Mouse (Mus musculus): ENCODE data around the gene Axin1.
"Not testable (repeated sequence)": the region's sequence is repeated elsewhere in the genome, so short reads cannot be mapped to it uniquely, and the experiment has no call there.

Axin1 gene

GRCm38 (mm10) chr17:26188091-26188805, 49.8 kb downstream of the Axin1 start:
- in situ Hi-C loops (cut with MseI, MboI), result no loop called here

GRCm38 (mm10) chr17:26191486-26191885, 53.0 kb downstream of the Axin1 start:
- in situ Hi-C loops (cut with MseI, MboI), result not testable (repeated sequence)

- in situ Hi-C loops (cut with MseI, MboI), result no loop called here
These were observed 54.1 kb downstream of the Axin1 start for GRCm38 (mm10) chr17:26192481-26193190.

- in situ Hi-C loops (cut with MseI, MboI), result no loop called here
These were observed 60.4 kb downstream of the Axin1 start, which contains the start of gene Pdia2 for GRCm38 (mm10) chr17:26198892-26199291. TSS of gene Pdia2 (minus strand) at chr17:26199087.

DNA sequence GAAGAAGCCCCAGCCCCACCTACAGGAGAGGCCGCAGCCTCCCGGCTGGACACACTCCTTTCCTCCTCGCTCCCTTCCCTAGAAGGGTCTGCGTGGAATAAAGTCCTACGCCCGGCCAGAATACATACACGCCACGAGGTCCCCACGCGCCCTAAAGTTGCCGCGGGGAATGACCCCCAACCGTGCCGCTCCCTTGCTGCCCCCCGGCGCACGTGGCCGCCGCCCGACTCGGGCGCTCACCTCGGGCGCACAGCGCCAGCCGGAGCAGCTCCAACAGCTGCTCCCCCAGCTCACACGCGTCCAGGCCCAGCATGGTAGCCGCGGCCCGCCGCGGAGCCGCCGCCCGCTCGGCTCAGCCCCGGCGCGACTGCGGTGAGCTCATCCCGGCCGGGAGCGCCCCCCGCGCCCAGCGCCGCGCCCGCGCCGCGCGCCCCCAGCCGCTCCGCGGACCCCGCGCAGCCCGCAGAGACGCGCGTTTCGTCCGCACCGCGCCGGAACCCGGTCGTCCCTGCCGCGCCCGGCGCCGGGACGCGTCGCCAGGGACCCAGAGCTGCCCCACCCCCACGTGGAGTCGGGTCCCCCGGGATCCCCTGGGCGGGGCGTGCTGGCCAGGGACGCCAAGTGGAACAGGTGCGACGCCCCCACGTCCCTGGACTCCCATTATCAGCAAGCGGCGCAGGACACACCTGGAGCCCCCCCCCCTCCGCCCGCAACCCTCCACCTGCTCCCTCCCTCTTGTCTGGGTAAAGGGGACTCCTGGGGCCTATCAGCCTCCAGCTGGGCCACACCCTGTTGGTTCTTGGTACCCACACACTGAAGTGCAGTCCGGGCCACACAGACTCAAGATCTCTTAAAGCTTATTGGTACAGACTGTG, 62.6 kb downstream of the Axin1 start:
- in situ Hi-C loops (cut with MseI, MboI), result no loop called here

- in situ Hi-C loops (cut with MseI, MboI), result no loop called here
These were observed 63.5 kb downstream of the Axin1 start for GRCm38 (mm10) chr17:26201998-26202397.

DNA sequence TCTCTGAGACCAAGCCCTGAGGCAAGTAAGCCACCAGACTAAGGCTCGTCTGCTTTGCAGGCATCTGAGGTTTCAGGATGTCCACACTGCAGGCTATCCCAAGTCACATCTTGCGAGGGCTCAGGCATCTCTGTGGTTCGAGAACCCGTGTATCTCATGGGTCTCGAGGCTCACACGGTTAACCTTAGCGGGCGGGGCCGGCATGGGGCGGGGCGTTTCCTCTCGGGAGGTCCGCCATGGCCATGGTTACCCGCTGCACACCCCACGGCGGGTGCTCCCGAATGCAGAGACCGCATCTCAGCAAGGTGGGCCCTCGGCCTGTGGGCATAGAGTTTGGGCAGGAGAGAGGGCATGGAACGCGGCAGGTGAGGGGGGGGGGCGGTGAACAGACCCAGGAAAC, 64.2 kb downstream of the Axin1 start, which contains the start of gene Rgs11:
Gene Rgs11, plus strand, starts transcription at position 215 of the 400 bp plus-strand sequence.
- in situ Hi-C loops (cut with MseI, MboI), result no loop called here

DNA sequence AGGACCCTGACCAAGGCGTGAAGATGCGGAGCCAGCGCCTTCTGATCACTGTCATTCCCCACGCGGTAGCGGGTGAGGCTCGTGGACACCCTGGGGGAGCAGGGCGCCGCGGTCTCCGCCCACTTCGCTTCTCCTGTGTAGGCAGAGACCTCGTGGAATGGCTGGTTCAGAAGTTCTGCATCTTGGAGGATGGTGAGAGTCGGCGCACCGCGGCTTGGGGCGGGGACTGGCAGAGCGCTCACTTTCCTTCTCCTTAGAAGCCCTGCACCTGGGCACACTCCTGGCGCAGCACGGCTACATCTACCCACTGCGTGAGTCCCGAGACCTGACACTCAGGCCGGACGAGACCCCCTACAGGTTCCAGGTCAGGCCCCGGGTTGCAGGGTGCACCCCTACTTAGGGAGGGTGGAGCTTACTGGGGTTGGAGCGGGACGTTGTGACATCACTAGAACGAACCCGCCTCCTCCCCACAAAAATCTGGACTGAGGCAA, 64.9 kb downstream of the Axin1 start:
- in situ Hi-C loops (cut with MseI, MboI), result no loop called here

DNA sequence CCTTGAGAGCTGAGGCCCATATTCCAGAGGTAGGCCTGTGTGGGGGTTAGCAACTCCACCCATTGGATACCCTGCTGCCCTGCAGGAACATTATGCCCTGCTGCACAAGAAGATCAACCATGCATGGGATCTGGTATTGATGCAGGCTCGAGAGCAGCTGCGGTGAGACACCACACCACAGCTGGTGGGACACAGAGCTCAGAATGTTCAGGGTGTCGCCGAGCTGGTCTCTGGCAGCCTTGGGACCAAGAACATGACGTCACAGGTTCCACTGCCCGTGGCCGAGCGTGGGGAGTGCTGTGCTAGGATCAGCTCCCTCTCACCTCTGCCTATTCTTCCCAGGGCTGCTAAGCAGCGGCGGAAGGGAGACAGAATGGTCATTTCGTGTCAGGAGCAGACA, 66.3 kb downstream of the Axin1 start:
- in situ Hi-C loops (cut with MseI, MboI), result no loop called here

GRCm38 (mm10) chr17:26206392-26206791, 67.9 kb downstream of the Axin1 start:
- in situ Hi-C loops (cut with MseI, MboI), result no loop called here

DNA sequence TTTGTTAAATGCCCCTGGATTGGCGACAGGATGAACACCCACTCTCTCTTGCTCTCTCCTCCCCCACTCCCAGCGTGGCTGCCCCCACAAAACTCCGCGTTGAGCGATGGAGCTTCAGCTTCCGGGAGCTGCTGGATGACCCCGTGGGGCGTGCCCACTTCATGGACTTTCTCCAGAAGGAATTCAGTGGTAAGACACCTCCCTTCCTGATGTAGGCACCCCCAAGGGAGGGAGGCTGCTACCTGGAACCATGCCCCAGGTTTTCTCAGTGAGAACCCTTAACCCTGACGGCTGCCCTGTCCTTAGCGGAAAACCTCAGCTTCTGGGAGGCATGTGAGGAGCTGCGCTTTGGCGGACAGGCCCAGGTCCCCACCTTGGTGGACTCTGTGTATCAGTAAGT, 69.2 kb downstream of the Axin1 start, which contains the start of gene Arhgdig:
Gene Arhgdig, minus strand, starts transcription at position 101 of the 400 bp plus-strand sequence.
- in situ Hi-C loops (cut with MseI, MboI), result no loop called here

DNA sequence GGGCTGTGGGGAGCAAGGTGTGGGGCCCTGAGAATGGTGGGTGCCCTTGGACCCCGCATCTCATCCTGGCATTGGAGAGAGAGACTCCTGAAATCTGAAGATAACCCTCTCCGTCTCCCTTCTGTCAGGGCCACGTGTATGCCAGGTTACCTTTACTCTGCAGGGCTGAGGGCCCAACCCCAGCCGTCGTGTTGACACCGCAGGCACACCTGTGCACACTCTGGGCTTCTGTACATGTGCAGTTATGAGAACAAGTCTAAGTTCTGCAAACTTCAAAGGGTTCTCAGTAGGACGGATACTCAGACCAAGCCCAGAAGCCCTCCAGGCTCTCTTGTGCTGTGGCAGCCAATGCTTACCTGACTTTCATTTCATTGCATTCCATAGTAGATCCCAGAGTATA, 73.8 kb downstream of the Axin1 start:
- in situ Hi-C loops (cut with MseI, MboI), result no loop called here

DNA sequence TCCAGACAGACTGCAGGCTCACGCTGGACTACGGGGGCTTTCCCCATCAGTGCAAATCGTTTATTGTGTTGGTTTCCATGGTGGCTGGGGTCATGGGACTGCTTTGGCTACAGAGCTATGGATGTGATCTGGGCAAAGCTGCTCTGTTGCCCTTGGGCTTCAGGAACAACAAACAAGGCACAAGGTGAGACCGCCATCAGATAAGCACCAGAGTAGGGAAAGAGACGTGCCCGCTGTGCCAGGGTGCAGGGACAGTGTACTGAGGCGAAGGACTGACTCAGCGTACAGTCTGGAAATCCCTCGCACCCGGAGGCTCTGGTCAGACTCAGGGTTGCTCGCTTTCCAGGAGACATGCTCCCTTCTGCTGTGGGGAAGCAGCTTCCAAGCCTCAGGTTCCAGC, 74.2 kb downstream of the Axin1 start:
- in situ Hi-C loops (cut with MseI, MboI), result no loop called here

GRCm38 (mm10) chr17:26221508-26221907, 83.0 kb downstream of the Axin1 start:
- in situ Hi-C loops (cut with MseI, MboI), result no loop called here

DNA sequence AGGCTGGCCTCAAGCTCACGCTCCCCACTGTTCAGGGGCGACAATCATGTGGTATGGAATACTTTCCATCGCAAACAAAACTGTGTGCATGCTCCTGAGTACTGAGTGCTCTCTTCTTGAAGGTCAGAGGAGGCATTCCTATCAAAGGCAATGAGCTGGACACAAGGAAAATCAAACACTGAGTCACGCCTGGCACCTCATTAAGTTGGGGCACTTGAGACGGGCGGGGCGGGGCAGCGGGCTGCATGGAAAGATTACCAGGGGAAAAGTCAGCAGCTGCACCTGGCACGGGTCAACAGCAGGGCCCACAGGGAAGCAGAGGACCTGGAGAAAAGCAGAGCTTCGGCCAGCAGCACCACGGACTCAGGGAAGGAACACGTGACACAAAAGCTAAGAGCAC, 86.7 kb downstream of the Axin1 start:
- in situ Hi-C loops (cut with MseI, MboI), result no loop called here

GRCm38 (mm10) chr17:26229776-26230175, 91.3 kb downstream of the Axin1 start:
- in situ Hi-C loops (cut with MseI, MboI), result no loop called here

DNA sequence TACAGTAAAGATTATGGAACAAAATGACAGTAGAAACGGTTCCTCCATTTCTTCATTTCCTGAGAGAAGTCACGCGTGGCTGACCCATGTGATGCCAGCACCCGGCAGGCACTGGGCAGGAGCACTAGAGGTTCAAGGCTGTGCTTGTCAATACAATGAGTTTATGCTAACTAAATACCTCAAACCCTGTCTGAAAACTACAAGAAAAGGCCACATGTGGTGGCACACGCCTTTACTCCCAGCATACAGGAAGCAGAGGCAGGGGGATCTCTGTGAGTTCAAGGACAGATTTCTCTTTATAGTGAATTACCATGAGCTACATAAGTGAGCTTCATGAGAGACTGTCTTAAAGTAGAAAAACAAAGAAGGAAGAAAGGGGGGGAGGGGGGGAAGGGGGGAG, 92.7 kb downstream of the Axin1 start:
- in situ Hi-C loops (cut with MseI, MboI), result no loop called here

GRCm38 (mm10) chr17:26232863-26233262, 94.4 kb downstream of the Axin1 start:
- in situ Hi-C loops (cut with MseI, MboI), result no loop called here

DNA sequence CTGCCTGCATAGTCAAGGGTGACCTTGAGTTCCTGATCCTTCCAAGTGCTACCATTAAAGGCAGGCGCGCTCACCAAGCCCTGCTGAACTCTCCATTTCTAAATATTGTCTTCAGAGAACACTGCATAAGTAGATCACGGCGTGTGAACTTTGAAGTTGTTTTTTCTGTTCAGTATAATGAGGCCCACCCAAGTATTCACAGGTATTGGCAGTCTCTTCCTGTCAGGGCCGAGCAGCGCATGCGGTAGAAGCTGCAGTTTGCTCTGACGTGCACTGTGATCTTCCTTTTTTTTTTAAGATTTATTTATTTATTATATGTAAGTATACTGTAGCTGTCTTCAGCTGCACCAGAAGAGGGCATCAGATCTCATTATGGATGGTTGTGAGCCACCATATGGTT, 95.9 kb downstream of the Axin1 start:
- in situ Hi-C loops (cut with MseI, MboI), result no loop called here

DNA sequence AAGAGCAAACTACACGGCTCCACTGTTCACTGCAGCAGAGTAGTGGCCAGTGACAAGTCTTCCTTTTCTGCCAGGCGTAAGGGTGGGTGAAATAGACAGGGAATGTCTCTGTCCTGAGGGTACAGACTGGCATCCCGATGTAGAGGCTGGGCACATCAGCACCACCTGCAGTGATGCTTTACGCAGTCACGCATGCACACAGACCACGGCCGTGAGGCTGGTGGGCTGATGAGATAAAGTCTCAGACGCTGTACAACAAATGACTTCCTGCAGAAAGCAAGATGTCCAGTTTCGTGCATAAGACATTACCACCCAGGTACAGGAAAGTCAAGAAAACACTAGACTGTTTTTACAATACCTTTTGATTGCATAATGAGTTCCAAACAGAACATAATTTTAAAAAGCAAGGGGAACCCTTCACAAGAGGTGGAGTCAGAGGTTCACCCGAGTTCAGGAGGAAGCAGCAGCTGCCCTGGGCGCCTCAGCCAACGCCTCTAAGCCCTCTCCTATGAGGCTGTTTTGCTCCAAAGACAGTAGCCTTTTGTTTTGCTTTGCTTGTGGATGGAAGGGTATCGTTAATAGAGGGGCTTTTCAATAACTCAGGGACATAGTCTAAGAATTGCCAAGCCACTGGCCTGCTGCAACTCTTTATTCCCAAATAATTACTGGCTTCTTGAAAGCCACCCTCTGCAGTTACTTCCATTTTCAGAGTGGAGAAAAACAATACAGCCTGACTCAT, 96.8 kb downstream of the Axin1 start:
- in situ Hi-C loops (cut with MseI, MboI), result no loop called here

- in situ Hi-C loops (cut with MseI, MboI), result no loop called here
These were observed 99.2 kb downstream of the Axin1 start for GRCm38 (mm10) chr17:26237667-26238066.
